Mouse (Mus musculus) brain, embryonic 18.5 days (tissue): ENCODE data around the gene 0610040J01Rik.
A peak's percentile ranks its signal among the peaks of the same experiment; 100 is the strongest.

Experiments used
- DNase-seq: peaks from one replicate; pipeline ENCODE4 v3.0.0-alpha.2; 2012; ENCODE audit warnings: low read depth, low spot score

0610040J01Rik gene

DNA sequence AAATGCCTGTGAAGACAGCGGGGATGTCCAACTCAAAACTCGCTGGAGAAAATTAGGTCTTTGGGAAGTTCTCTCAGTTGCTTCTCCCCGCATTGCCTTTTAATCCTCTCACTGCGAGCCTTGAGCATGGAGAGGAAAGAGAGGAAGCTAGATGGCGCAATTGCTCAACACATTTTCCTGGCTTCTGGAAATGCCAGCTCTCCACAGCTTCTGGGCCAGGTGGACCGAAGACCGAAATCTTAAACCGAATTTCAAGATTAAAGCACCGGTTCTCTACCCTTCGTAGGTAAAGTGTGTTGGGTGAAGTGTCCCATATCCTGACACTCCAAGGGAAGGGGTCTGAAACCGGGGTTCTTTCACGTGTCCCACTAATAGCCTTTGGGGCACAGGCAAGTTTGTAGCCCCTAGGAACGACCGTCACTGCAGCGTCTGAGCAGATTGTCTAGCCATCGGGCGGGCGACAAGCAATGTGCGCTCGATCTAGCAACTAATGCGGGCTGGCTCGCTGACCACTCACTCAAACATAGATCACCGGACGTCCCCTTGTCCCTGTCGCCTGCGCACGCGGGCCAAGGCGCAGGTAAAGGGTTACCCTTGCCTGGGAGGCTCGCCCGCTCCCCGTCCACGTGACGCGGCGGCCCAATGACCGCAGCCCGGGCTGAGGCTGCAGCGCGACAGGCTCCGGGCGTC lies at the start of gene 0610040J01Rik:
Gene 0610040J01Rik, plus strand, starts transcription at position 545 of the 690 bp plus-strand sequence.
- peak; percentile 42 for DNase-seq

DNA sequence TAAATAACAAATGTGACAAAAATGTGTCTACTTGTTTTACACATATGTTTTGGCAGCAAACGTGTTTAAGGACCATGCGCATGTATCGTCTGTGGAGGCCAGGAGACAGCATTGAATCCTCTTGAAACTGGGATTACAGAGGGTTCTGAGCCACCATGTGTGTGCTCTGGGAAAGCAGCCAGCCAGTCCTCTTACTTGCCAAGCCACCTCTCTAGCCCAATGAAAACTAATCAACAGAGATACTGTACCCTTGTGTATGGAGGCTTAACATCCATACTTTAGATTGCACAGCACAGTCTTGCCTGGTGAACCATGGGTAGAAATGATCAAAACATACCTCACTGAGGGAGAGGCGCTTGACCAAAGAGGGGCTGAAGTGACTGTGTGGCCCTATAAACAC lies 46.3 kb upstream of the 0610040J01Rik start:
- DNase-seq: no peak

DNA sequence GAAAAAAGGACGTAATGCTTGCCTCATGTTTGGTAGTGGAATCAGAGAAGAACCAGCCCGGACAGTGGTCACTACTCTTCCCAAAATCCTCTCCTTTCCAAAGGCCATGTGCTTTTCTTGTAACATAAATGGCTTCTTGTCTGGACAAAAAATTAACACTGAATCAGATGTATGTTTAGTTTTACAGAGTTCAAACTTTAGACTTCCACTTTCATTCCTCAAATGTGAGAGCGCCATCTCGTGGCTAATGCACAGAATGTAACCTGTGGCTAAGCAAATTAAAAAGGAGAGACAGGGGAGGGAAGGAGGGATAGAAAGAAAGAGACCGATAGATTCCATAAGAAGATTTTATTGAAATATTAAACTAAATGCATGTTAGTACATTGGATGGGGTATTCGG lies 45.4 kb upstream of the 0610040J01Rik start:
- DNase-seq: peak; percentile 68

DNA sequence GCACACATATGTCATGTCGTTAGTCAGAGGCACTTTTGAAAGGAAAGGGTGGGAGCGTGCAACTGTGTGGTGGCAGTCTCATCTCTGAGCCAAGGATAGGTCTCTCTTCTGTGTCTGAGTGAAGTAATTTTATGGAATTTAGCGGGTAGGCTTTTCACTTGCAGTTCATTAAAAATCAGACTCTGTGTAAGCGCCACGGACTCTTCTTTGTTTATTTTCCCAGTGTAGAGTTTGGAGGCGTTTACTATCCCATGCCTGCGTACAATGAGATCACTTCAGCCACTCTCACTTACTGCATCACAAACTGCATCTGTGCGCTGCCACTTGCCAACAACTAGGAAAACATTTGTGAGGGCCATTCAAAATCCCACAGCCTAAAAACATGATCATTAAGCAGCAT lies 44.7 kb upstream of the 0610040J01Rik start:
- peak; percentile 34 for DNase-seq

DNA sequence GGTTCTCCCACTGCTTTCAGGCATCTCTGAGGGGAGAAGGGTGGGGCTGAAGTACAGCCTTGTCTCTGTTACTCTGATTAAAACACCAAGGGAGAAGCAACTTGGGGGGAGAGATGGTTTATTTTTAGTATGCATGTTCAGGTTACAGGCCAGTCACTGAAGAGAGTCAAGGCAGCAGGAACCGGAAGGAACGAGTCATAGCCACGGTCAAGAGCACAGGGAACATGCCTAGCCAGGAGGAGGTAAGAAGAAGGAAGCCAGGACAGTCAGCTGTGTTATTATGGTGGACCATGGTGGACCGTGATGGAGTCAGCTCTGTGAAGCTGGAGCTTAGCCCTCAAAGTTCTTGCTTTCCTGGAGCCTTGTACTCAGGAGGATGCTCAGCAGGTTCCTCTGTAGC lies 43.9 kb upstream of the 0610040J01Rik start:
- no peak for DNase-seq

DNA sequence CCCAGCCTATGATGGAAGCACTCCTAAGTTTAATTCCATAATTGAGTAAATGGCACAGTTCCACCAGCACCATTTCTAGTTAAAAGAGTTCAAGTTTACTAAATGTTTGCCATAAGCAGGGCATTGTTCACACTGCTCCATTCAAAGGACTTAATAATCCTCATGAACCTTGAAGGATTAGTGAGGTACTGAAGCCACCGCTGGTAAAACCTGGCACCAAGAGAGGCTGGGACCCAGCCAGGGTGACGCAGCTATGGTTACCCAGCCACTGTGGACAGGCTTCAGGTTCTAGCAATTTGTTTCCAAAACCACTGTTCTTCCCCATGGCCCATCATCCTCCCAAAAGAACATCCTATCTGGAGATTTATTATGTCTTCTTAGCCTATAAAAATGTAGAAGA lies 39.2 kb upstream of the 0610040J01Rik start:
- no peak for DNase-seq

DNA sequence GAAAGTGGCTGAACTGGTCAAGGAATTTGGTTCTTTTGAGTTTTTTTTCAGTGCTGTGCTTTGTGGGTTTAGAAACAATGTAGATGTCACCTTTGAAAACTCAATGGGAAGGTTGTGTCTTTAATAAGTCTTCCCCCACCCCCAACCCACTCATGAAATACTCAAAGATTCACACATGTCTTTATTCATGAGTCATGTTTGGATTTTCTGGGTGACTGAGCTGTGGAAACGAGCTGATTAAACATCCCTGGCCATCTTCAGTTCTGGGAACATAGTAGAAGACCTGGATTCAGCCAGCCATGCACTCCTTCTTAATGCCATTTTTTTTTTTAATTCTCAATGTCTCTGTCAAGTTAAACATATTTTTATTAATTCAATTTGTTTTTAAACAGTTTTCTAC lies 38.6 kb upstream of the 0610040J01Rik start:
- DNase-seq: no peak

DNA sequence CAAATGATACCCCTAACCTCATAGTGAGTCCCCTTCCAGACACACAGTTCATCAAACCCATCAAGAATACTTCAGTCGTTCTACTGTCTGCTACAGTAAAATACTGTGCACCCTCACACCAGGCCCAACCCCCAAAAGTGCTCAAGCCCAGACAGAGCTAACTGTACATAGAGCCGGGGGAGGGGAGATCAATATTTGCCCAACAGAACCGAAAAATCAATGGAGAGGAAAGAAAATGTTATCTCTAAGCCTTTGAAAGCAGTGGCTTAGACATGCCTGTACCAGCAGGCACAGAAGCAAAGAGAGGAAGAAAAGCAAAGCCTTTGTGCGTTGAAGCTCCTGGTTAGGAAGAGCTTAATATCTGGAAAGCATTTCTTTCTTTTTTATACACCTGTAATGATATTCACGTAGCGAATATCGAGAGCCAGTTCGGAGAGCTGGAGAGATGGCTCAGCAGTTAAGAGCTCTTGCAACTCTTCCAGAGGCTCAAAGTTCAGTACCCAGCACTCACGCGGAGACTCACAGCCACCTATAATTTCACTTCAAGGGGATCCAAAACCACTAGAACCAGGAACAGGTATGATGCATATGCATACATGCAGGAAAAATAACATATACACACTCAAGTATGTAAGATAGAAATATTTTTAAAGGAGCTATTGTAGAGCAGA lies 23.9 kb upstream of the 0610040J01Rik start:
- DNase-seq: no peak

DNA sequence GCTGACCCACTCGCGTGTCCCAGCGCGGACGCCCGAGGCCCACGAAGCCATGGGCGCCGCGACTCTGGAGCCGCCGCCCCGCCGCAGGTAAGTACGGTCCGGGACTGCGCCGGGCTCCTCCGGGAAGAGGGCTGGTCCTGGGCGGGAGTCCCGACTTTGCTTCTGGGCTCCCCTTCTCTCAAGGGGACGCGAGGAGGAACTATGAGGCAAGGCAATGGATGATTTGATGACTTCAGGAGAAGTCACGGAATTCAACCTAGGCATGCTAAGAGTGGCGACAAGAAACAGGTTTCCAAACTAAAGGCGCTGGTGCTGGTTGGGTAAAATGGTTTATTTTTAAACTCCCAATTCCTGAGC lies 324 bp downstream of the 0610040J01Rik start:
- DNase-seq: no peak

DNA sequence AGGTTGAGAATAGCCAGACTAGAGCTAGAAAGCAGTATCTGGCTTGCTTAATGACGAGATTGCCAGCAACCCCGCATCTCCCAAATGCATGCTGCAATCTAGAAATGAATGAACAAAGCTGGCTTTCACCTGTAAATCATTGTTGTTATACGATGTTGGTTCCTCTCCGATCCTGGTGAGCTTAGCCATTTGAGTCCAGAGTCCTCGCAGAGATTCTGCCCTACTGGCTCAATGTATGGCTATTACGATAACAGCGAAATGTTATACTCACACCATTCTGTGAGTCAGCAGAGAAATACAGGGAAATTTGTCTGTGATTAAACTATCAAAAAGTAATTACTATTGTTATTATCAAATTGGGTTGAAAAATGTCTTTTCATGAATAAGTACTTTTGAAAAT lies 4.5 kb downstream of the 0610040J01Rik start:
- no peak for DNase-seq

DNA sequence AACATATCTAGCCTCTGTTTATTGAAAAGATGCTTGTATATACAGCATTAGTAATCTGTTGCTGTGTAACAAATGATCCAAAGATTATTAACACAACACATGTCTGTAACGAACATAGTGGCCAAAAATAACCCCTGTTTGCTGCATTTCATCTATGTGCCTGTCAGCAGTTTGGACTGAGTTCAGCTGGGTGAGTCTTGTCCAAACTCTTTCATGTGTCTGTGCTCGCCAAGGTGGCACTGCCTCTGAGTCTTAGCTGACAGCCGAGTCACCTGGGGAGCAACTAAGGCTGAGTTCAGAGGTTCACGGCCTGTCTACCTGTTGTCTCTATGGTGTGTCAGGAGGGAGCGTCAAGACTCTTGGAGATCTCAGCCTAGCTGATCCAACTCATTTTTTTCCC lies 5.1 kb downstream of the 0610040J01Rik start:
- no peak for DNase-seq

DNA sequence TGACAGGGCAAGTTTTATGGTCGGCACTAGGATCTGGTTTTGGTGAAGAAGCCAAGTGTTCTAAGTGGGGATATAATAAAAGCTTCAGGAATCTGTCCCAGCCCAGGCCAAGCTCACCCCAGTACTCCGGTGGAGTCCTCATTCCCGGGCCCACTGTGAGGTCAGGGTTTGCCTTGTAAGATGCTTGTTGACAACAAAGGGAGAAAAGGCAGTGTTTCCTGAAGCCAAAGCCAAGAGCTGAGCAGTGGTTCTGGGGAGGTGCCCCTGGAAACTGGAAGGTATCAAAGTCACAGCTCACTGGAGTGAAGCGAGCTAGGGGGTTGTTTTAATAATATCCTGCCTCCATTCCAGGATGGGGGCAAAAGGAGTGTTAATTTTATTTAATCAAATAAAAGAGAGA lies 6.8 kb downstream of the 0610040J01Rik start:
- no peak for DNase-seq

DNA sequence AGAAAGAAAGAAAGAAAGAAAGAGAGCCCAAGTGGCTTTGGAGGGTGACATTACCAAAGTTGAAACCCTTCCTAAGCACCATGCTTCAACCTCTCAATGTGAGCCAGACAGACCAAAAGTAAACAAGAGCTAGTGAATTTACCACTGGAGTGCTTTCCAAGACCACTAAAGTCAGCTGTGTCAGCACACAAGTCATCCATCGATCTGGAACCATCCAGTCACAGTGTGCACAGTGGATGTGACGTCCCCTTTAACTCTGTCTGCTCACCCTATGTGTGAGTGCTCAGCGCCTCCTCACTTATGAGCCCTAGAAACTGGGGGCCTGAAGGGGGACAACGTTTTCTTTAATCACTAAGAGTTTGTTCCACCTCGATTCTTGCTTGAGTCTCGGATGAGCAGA lies 7.4 kb downstream of the 0610040J01Rik start:
- no peak for DNase-seq

DNA sequence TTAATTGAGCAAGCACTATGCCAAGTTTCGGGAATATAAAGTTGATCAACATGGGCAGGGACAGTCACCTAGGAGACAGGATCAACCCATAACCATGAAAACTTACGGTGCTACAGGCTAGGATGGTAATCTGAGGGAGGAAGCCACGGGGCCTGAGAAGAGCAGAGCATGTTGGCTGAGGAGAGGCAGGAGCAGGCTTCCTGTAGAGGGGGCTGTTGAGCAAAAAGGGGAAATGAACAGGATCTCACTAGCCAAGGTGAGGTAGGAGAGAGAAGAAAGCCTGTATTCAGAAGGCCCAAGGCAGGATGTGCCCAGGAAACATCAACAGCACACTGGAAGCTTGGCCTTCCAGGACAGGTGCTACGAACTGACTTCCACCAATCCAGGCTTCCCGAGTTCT lies 9.0 kb downstream of the 0610040J01Rik start:
- DNase-seq: no peak

DNA sequence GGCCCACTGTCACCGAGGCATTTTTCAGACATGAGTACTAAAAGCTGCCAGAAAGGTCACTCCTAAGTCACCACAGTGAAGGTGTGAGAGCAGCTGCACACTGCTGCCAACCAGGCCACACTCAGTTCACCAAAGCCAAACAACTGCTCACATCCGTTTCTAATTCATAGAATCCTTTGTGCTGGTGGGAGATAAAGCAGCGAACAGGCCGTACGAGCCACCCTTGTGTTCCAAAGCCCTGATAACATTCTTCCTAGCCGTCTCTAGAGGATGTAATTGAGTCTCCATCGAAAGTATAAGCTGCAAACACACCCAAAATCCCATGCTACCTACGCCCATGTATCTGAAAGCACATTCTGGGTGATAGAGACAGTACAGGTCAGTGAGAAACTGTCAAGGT lies 9.7 kb downstream of the 0610040J01Rik start:
- DNase-seq: no peak

DNA sequence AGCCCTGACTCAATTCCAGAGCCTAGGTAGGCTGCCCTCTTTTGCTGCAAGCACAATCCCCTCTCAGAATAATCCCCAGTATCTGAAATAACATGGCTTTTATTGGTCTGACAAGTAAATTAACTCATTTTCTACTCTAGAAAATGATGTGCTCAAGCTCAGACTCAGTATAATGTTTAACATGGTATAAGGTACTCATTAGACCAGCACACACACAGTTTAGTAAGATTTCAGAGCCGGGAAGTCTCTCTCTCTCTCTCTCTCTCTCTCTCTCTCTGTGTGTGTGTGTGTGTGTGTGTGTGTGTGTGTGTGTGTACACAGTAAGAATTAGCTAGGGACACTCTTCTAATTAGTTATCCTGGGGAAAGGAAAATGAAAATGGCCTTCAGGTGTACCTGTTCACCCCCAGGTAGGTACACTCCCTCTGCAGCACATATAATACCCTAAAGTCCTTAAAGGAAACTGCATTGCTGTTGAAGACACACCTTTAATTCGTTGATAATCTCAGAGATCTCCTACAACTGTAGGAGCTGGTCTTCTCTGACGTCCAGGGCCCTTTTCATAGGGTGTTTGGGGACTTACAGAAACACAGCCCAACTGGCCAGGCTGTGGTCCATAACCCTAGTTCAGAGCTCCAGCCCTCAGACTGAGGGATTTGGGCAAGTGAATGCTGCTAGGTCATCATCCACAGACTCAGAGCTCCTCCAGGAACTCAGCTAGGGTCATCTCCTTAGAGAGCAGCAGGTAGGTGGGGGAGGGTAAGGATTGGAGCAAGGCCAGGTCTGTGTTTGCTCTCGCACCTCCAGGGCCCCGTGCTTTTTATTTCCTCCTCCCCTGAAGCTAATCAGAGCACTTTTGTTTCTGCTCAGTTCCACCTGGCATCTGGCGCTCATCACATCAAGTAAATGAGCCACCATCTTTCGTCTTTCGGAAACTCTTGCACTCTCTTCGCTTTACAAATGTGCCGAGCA lies 11.5 kb downstream of the 0610040J01Rik start:
- DNase-seq: no peak

DNA sequence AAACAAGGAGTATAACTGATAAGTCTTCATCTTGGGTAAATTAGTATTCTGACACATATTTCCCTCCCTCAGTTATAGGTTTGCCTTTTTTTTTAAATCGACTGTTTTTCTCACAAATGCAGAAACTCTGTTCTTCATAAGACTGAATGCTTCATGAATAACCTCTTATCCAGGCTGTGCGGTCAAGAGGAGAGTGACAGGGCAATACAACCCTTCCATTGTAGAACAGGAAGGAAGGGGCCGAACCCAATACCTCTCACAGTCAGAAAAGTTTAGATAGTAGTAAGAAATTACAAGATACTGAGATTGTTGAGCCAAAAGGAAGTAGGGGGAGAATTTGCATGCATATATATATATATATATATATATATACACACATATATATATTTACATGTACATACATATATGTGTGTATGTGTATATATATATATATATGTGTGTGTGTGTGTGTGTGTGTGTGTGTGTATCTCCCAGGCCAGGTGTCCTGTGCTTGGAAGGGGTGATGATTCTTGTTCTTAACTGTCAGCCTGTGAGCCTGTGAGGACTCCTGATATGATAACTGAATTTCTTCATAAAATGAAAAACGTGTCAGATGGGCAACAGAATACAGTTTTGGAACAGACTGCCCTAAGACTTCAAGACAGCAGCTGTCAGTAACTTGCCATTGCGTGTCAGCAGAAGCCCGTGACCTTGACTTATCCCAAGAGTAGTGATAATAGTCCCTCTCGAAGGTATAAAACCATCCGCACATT lies 12.6 kb downstream of the 0610040J01Rik start:
- DNase-seq: no peak

DNA sequence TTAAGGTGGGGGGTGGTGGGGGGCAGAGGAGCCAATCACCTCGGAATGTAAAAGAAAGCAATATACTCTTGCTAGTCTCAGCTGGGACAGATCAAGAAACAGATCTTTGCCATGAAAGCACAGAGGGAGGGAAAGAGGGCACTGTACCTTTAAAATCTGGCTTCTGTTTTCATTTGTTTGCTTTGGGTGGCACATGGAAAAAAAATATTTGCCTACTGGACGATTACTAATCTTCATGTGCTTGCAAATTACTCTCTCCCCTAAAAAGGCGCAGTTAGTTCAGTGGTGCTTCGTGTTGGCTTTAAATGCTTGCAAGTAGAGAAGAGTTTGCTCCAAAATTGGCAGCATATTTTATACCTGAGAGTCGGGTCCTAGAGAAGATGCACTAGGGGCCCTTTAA lies 13.7 kb downstream of the 0610040J01Rik start:
- no peak for DNase-seq

DNA sequence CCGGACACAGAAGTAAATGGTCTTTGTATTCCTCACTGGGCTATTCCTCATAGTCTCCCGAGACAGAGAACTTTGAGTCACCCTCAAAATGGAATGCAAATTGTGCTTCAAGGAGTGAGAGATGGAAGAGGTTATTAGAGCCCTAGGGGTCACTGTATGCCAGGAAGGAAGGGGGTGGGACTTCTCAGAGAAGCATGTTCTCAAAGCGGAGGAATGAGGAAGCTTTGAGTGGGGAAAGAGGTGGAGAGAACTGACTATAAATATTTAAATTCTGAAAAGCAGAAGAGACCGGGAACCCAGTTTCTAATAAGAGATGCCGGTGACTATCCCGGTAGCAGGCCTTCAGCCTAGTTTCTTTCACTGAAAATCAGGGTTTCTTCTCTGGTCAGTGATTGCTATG lies 14.8 kb downstream of the 0610040J01Rik start:
- no peak for DNase-seq

DNA sequence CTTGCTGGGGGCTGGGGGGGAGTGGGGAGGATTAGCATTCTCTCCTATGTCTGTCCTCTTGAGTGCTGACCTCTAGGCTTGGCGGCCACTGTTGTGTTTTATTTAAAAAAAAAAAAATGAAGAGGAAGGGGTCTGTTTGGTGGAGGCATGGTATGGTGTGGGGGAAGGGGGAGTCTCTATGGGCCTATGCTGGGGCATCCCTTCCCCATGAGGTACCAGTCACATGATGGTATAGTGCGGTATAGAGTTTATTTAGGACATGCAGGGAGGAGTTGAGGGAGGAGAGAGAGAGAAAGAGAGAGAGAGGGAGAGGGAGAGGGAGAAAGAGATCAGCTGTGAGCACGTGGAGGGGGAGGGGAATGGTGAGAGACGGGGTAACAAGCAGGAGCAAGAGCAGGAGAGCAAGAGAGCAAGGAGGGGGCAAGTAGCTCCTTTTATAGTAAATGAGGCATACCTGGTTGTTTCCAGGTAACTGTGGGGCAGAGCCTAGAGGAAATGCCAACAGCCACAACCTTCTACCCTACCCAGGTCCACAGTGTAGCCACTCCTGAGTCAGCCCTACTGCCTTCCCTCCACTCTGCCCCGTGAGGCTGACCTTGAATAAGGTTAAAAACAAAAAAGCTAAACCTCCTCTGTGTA lies 15.4 kb downstream of the 0610040J01Rik start:
- no peak for DNase-seq
